Mouse (Mus musculus) liver, adult 2 months (tissue): ENCODE data around the gene Rfc2. TPM values are rescaled to one million over a fixed set of nuclear protein-coding genes. Genes with fewer than 3 reads are reported as not detected.

Experiments used
- DNase-seq: peaks from one replicate; pipeline ENCODE4 v3.0.0-alpha.2; 2011; ENCODE audit warnings: low read depth, low spot score; ENCODE audit errors: extremely low read depth
- H3K27ac ChIP-seq: fragments of 200-500 bp; replicated peaks from 2 replicates; pipeline ENCODE4 v1.5.1; 2012; ENCODE audit warnings: low read depth, mild to moderate bottlenecking, control low read depth, inconsistent platforms, low read length; ENCODE audit not compliant: insufficient read depth
- H3K27me3 ChIP-seq: fragments of 200-500 bp; 2 replicates; pipeline ENCODE4 v1.6.1; 2012; ENCODE audit warnings: mild to moderate bottlenecking, moderate library complexity, low read length, inconsistent platforms; ENCODE audit not compliant: control insufficient read depth, insufficient read depth
- H3K36me3 ChIP-seq: fragments of 200-500 bp; 2 replicates; pipeline ENCODE4 v1.6.1; 2012; ENCODE audit warnings: low read length, inconsistent platforms; ENCODE audit not compliant: control insufficient read depth, insufficient read depth
- H3K4me1 ChIP-seq: fragments of 200-500 bp; 2 replicates; pipeline ENCODE4 v1.6.1; 2011; ENCODE audit warnings: low read length; ENCODE audit not compliant: control insufficient read depth, insufficient read depth
- H3K4me3 ChIP-seq: fragments of 200-500 bp; 2 replicates; pipeline ENCODE4 v1.5.1; 2011; ENCODE audit warnings: low read depth, mild to moderate bottlenecking, control low read depth, low read length, moderate library complexity; ENCODE audit not compliant: insufficient read depth
- H3K79me2 ChIP-seq: fragments of 200-500 bp; 2 replicates; pipeline ENCODE4 v1.6.1; 2012; ENCODE audit warnings: inconsistent platforms, mild to moderate bottlenecking, low read length, moderate library complexity; ENCODE audit not compliant: control insufficient read depth, insufficient read depth
- H3K9ac ChIP-seq: fragments of 200-500 bp; 2 replicates; pipeline ENCODE4 v1.6.1; 2012; ENCODE audit warnings: low read depth, mild to moderate bottlenecking, control low read depth, inconsistent platforms, low read length
- CTCF ChIP-seq: fragments of 200-500 bp; IDR thresholded peaks from 2 replicates; pipeline ENCODE4 v1.5.1; 2011; ENCODE audit warnings: low read depth, low read length, control low read depth
- POLR2A ChIP-seq: fragments of 200-500 bp; IDR thresholded peaks from 2 replicates; pipeline ENCODE4 v1.6.1; 2011; ENCODE audit warnings: low read length, control low read depth; ENCODE audit not compliant: insufficient read depth; ENCODE audit errors: extremely low read depth
- WGBS: fragments of 180-500 bp; shearing (Covaris S2); methylation state at CpG from one replicate; pipeline ENCODE4 v1.1.7; 2018; 5-methylcytosine and 5-hydroxymethylcytosine counted together
- polyA plus RNA-seq: library from polyadenylated mRNA; depleted of rRNA; stranded (reverse); fragments of >200 nt; gene quantifications from 2 replicates; pipeline ENCODE4 v1.2.3, GENCODE M21; 2012
- total RNA-seq: library from RNA; depleted of rRNA; stranded (reverse); fragments of >200 nt; gene quantifications from 2 replicates; pipeline ENCODE4 v1.2.3, GENCODE M21; 2014

The Rfc2 gene
- total and polyA plus RNA-seq, 2 experiments = 15.3 to 24.4 TPM

- DNase-seq = peak; percentile 73
- peaks cover 50% of the 10 kb centered on the region for H3K79me2 ChIP-seq
- no peak overlapping the region for H3K9ac ChIP-seq
- no peak overlapping the region for H3K4me3 ChIP-seq
- H3K27me3 ChIP-seq = no peaks in the 10 kb centered on the region
- 15% methylated on average over 4 of the region's 4 CpGs for WGBS
- TF ChIP-seq CTCF (no peak), POLR2A (no peak)
- H3K27ac ChIP-seq = no peak overlapping the region
- peaks cover 19% of the 10 kb centered on the region for H3K36me3 ChIP-seq
- peaks cover 41% of the 10 kb centered on the region for H3K4me1 ChIP-seq
These were observed 48.3 kb downstream of the Rfc2 start for GRCm38 (mm10) chr5:134629508-134629907.

- peak; percentile 68 for DNase-seq
- Histone ChIP-seq H3K36me3 (peaks cover 12% of the 10 kb centered on the region), H3K4me1 (peaks cover 44% of the 10 kb centered on the region), H3K27ac (no peak overlapping the region), H3K27me3 (no peaks in the 10 kb centered on the region), H3K4me3 (no peak overlapping the region), H3K9ac (no peak overlapping the region), H3K79me2 (peaks cover 59% of the 10 kb centered on the region)
- no peak for TF ChIP-seq CTCF
- TF ChIP-seq POLR2A = no peak
These were observed 49.7 kb downstream of the Rfc2 start for GRCm38 (mm10) chr5:134630835-134631234.

GRCm38 (mm10) chr5:134632841-134633240 is 51.7 kb downstream of the Rfc2 start:
- H3K36me3 ChIP-seq = peaks cover 10% of the 10 kb centered on the region
- H3K27ac ChIP-seq = no peak overlapping the region
- no peak overlapping the region for H3K9ac ChIP-seq
- 39% methylated on average over 2 of the region's 2 CpGs for WGBS
- peaks cover 69% of the 10 kb centered on the region for H3K79me2 ChIP-seq
- no peak for DNase-seq
- no peaks in the 10 kb centered on the region for H3K27me3 ChIP-seq
- peaks cover 45% of the 10 kb centered on the region for H3K4me1 ChIP-seq
- TF ChIP-seq CTCF (no peak), POLR2A (no peak)
- H3K4me3 ChIP-seq = no peak overlapping the region

- Histone ChIP-seq H3K79me2 (peaks cover 45% of the 10 kb centered on the region), H3K36me3 (peaks cover 10% of the 10 kb centered on the region), H3K4me3 (peak overlapping the region; percentile 68), H3K27ac (no peak overlapping the region; the same call in 1 of the 2 replicates), H3K27me3 (no peaks in the 10 kb centered on the region), H3K4me1 (peaks cover 13% of the 10 kb centered on the region), H3K9ac (peak overlapping the region; percentile 90)
- 10% methylated on average over 5 of the region's 5 CpGs for WGBS
- DNase-seq = no peak
- TF ChIP-seq POLR2A (no peak), CTCF (no peak)
These were observed 56.7 kb downstream of the Rfc2 start for GRCm38 (mm10) chr5:134637820-134638367.

- Histone ChIP-seq H3K9ac (peak overlapping the region; percentile 90), H3K4me1 (peaks cover 9% of the 10 kb centered on the region), H3K27me3 (no peaks in the 10 kb centered on the region), H3K27ac (peak overlapping the region; percentile 76), H3K4me3 (peak overlapping the region; percentile 68), H3K36me3 (peaks cover 10% of the 10 kb centered on the region), H3K79me2 (peaks cover 37% of the 10 kb centered on the region; the same call in 1 of the 2 replicates)
- under 1% methylated on average over 85 of the region's 85 CpGs for WGBS
- TF ChIP-seq POLR2A (no peak), CTCF (no peak)
- peak; percentile 34 for DNase-seq
These were observed 57.5 kb downstream of the Rfc2 start for GRCm38 (mm10) chr5:134638461-134639268.
